Mouse (Mus musculus): ENCODE data around the gene Susd1.

- no peak for TF ChIP-seq POLR2A (IDR thresholded peaks at IDR 0.05; ENCODE audit: low read depth, low read length)
- TF ChIP-seq CTCF (conservative IDR thresholded peaks at IDR 0.05; ENCODE audit: insufficient read depth, insufficient read length, low read depth, low read length) = no peak
Observed at GRCm38 (mm10) chr4:59265182-59265581, 173.3 kb downstream of the Susd1 start.
